Mouse (Mus musculus) MEL (cell line): Measurements from ENCODE around the gene Pi4k2a. TPM values are rescaled to one million over a fixed set of nuclear protein-coding genes. Genes with fewer than 3 reads are reported as not detected.
A peak's percentile ranks its signal among the peaks of the same experiment; 100 is the strongest.

Source experiments
- DNase-seq: peaks from one replicate; pipeline ENCODE4 v3.0.0; 2011; ENCODE audit warnings: low read depth, low spot score
- H3K27ac ChIP-seq: 2 replicates; pipeline ENCODE4 v1.5.1; 2012; ENCODE audit warnings: low read depth, mild to moderate bottlenecking, control low read depth, low read length, moderate library complexity; ENCODE audit not compliant: control insufficient read depth
- H3K27me3 ChIP-seq, 2 experiments: fragments of 150-350 bp in 1 of 2; sonication (generic) in 1 of 2; 2 replicates each; pipeline ENCODE4 v1.6.1; 2012; ENCODE audit warnings: low read length in 2 of 2, mild to moderate bottlenecking in 2 of 2, improper control_type of control experiment in 1 of 2, moderate library complexity in 1 of 2; ENCODE audit not compliant: insufficient read depth in 2 of 2, control insufficient read depth in 1 of 2
- H3K36me3 ChIP-seq, 2 experiments: 2 replicates each; pipeline ENCODE4 v1.6.1; 2012 to 2014; ENCODE audit warnings: low read length in 2 of 2, improper control_type of control experiment in 1 of 2, inconsistent platforms in 1 of 2, mild to moderate bottlenecking in 1 of 2; ENCODE audit not compliant: insufficient read depth in 2 of 2, control insufficient read depth in 1 of 2
- H3K4me1 ChIP-seq, 2 experiments: fragments of 150-350 bp in 1 of 2; sonication (generic) in 1 of 2; 2 replicates each; pipeline ENCODE4 v1.6.1; 2012; ENCODE audit warnings: low read length in 2 of 2, improper control_type of control experiment in 1 of 2, mild to moderate bottlenecking in 1 of 2; ENCODE audit not compliant: insufficient read depth in 2 of 2, control insufficient read depth in 1 of 2
- H3K4me3 ChIP-seq, 2 experiments: fragments of 150-350 bp in 1 of 2; sonication (generic) in 1 of 2; 2 replicates each; pipeline ENCODE4 v1.5.1; 2012; ENCODE audit warnings: low read depth in 2 of 2, low read length in 2 of 2, mild to moderate bottlenecking in 2 of 2, moderate library complexity in 2 of 2, control low read depth in 1 of 2, improper control_type of control experiment in 1 of 2; ENCODE audit not compliant: control insufficient read depth in 1 of 2, insufficient read depth in 1 of 2
- H3K79me2 ChIP-seq: 2 replicates; pipeline ENCODE4 v1.6.1; 2012; ENCODE audit warnings: mild to moderate bottlenecking, low read length, moderate library complexity; ENCODE audit not compliant: control insufficient read depth, poor library complexity, insufficient read depth
- H3K9ac ChIP-seq: 2 replicates; pipeline ENCODE4 v1.6.1; 2012; ENCODE audit warnings: low read depth, mild to moderate bottlenecking, control low read depth, low read length, moderate library complexity; ENCODE audit not compliant: control insufficient read depth, poor library complexity, severe bottlenecking
- H3K9me3 ChIP-seq: fragments of 150-350 bp; sonication (generic); replicated peaks from 2 replicates; pipeline ENCODE4 v1.6.1; 2012; ENCODE audit warnings: mild to moderate bottlenecking, low read length, improper control_type of control experiment, moderate library complexity; ENCODE audit not compliant: insufficient read depth
- CTCF ChIP-seq, 3 experiments: IDR thresholded peaks in 2 of 3; conservative IDR thresholded peaks in 1 of 3; 2 replicates each; pipeline ENCODE4 v1.5.1; 2011 to 2012; ENCODE audit warnings: low read length in 3 of 3, low read depth in 2 of 3, mild to moderate bottlenecking in 2 of 3, improper control_type of control experiment in 1 of 3, inconsistent platforms in 1 of 3, mixed read lengths in 1 of 3, moderate library complexity in 1 of 3; ENCODE audit not compliant: control insufficient read depth in 1 of 3, insufficient read depth in 1 of 3, poor library complexity in 1 of 3, severe bottlenecking in 1 of 3
- E2F4 ChIP-seq: IDR thresholded peaks from 2 replicates; pipeline ENCODE4 v1.6.1; 2011; ENCODE audit warnings: low read depth, low read length, improper control_type of control experiment, borderline replicate concordance
- ELF1 ChIP-seq: IDR thresholded peaks from 2 replicates; pipeline ENCODE4 v1.6.1; 2014; ENCODE audit warnings: low read depth, mild to moderate bottlenecking, inconsistent platforms, low read length, improper control_type of control experiment, moderate library complexity
- HCFC1 ChIP-seq: IDR thresholded peaks from 2 replicates; pipeline ENCODE4 v1.6.1; 2012; ENCODE audit warnings: low read depth, mild to moderate bottlenecking, inconsistent platforms, low read length, improper control_type of control experiment, moderate library complexity
- MEF2A ChIP-seq: IDR thresholded peaks from 2 replicates; pipeline ENCODE4 v1.6.1; 2014; ENCODE audit warnings: low read depth, mild to moderate bottlenecking, inconsistent platforms, low read length, improper control_type of control experiment; ENCODE audit not compliant: poor library complexity, insufficient replicate concordance, severe bottlenecking; ENCODE audit errors: extremely low read depth
- MYB ChIP-seq: IDR thresholded peaks from 2 replicates; pipeline ENCODE4 v1.6.1; 2011; ENCODE audit warnings: mild to moderate bottlenecking, low read depth, low read length, improper control_type of control experiment
- MYC ChIP-seq: IDR thresholded peaks from 2 replicates; pipeline ENCODE4 v1.6.1; 2011; ENCODE audit warnings: low read depth, mild to moderate bottlenecking, low read length, improper control_type of control experiment, moderate library complexity
- POLR2AphosphoS2 ChIP-seq: IDR thresholded peaks from 2 replicates; pipeline ENCODE4 v1.6.1; 2011; ENCODE audit warnings: low read length, improper control_type of control experiment
- RAD21 ChIP-seq: IDR thresholded peaks from 2 replicates; pipeline ENCODE4 v1.6.1; 2011; ENCODE audit warnings: mild to moderate bottlenecking, low read depth, low read length, improper control_type of control experiment
- RCOR1 ChIP-seq: IDR thresholded peaks from 2 replicates; pipeline ENCODE4 v1.6.1; 2012; ENCODE audit warnings: low read depth, mild to moderate bottlenecking, inconsistent platforms, low read length, improper control_type of control experiment
- SMC3 ChIP-seq: IDR thresholded peaks from 2 replicates; pipeline ENCODE4 v1.6.1; 2011; ENCODE audit warnings: low read depth, low read length, improper control_type of control experiment
- UBTF ChIP-seq: IDR thresholded peaks from 2 replicates; pipeline ENCODE4 v1.6.1; 2012; ENCODE audit warnings: low read depth, mild to moderate bottlenecking, inconsistent platforms, low read length, improper control_type of control experiment, moderate library complexity, borderline replicate concordance; ENCODE audit not compliant: insufficient read depth
- USF2 ChIP-seq, 2 experiments: IDR thresholded peaks; 2 replicates each; pipeline ENCODE4 v1.6.1; 2011 to 2012; ENCODE audit warnings: improper control_type of control experiment in 2 of 2, low read length in 2 of 2, borderline replicate concordance in 1 of 2, inconsistent platforms in 1 of 2, low read depth in 1 of 2, mild to moderate bottlenecking in 1 of 2; ENCODE audit not compliant: insufficient read depth in 1 of 2
- ZC3H11A ChIP-seq: IDR thresholded peaks from 2 replicates; pipeline ENCODE4 v1.6.1; 2012; ENCODE audit warnings: low read depth, mild to moderate bottlenecking, inconsistent platforms, low read length, improper control_type of control experiment
- ZMIZ1 ChIP-seq: IDR thresholded peaks from 2 replicates; pipeline ENCODE4 v1.6.1; 2012; ENCODE audit warnings: low read depth, mild to moderate bottlenecking, inconsistent platforms, low read length, improper control_type of control experiment, moderate library complexity
- polyA plus RNA-seq, 2 experiments: library from polyadenylated mRNA; stranded (reverse) in 1 of 2; unstranded in 1 of 2; fragments of >175 nt in 1 of 2; fragments of >200 nt in 1 of 2; gene quantifications; 2 replicates each; pipeline versions ENCODE4 v1.2.1 to v1.2.4; 2012; ENCODE audit warnings: low replicate concordance in 2 of 2, low read depth in 1 of 2; ENCODE audit not compliant: insufficient read length in 2 of 2, insufficient read depth in 1 of 2, missing spikeins in 1 of 2
- total RNA-seq: library from RNA; depleted of rRNA; stranded (reverse); fragments of 300-350 nt; gene quantifications from 2 replicates; pipeline ENCODE4 v1.2.3, GENCODE M21; 2012

Gene Pi4k2a
- total and polyA plus RNA-seq, 3 experiments, result 10.2 to 30.3 TPM; not detected in 1

DNA sequence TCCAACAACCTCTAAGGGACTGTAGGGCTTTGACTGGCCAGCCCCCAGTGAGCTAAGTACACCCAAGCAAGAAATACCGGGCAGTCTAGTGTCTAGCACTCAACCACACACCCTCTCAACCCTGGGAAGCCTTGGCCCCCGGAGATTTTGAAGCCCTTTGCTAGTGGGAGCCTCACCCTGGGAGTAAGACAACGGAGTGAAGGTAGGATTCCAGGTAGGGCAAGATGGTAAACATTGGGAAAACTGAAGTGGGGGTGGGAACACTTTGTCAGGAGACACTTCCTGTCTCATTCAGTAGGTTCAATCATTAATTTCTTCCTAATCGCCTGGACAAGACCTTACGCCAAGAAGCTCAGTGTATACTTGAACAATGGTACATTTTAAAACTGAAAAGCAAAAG is 36.8 kb downstream of the Pi4k2a start:
- Histone ChIP-seq H3K9ac (no peak overlapping the region), H3K79me2 (peaks cover 6% of the 10 kb centered on the region), H3K4me3 (no peak overlapping the region), H3K9me3 (no peaks in the 10 kb centered on the region), H3K27me3 (no peaks in the 10 kb centered on the region), H3K36me3 (peaks cover 0 to 47% of the 10 kb centered on the region in 2 experiments; a peak in 2 of 4 replicates), H3K27ac (no peak overlapping the region), H3K4me1 (peaks cover 20 to 48% of the 10 kb centered on the region in 2 experiments)
- no peak for DNase-seq
- TF ChIP-seq ZMIZ1 (no peak), UBTF (no peak), RAD21 (no peak), POLR2AphosphoS2 (no peak), MEF2A (no peak), ELF1 (no peak), ZC3H11A (no peak), RCOR1 (no peak), HCFC1 (no peak), E2F4 (no peak), MYB (no peak), USF2 (IDR thresholded peaks at IDR 0.05; ENCODE audit: borderline replicate concordance in 1 of 2, insufficient read depth in 1 of 2, low read depth in 1 of 2, low read length in 2 of 2) (no peak), CTCF (IDR thresholded peaks at IDR 0.05 in 2 of 3, conservative IDR thresholded peaks at IDR 0.05 in 1 of 3; ENCODE audit: control insufficient read depth in 1 of 3, insufficient read depth in 1 of 3, low read depth in 2 of 3, low read length in 3 of 3, poor library complexity in 1 of 3, severe bottlenecking in 1 of 3) (no peak), MYC (no peak)

DNA sequence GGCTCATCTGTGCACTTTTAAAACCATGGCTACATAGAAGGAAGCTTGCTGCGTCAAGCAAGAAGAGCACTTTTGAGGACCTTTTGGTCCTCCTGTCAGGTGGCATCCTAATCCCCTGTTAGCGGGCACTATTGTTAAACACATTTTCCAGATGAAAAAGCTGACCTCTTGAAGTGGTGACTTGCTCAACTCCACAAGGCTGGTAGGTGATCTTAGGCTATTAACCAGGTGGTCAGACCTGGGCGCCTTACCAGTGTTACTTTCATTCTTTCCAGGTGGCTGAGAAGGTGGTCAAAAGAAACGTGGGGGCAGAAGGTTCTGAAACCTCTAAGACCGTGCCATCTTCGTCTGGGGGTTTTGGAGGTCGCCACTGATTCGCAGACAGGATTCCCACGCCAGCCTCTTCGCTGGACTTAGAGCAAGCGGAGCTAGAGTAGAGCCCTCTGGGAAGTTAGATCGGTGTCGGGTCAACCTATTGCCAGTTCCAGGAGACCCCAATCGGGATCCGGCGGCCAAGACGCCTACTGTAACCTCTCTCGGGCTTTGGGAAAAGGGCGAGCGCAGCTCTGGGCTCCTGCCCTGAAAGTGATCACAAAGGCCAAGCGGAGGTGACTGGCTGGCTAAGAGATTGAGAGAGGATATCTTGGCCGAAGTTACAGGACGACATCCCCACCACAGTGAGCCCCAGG is 37.9 kb downstream of the Pi4k2a start:
- H3K4me1 ChIP-seq, result peaks cover 20 to 48% of the 10 kb centered on the region in 2 experiments
- H3K9ac ChIP-seq, result peak overlapping the region; percentile 82
- H3K27me3 ChIP-seq, result no peaks in the 10 kb centered on the region
- peak overlapping the region; percentile 67 for H3K27ac ChIP-seq
- TF ChIP-seq RAD21, result no peak
- no peak for TF ChIP-seq SMC3
- peaks cover 0 to 47% of the 10 kb centered on the region in 2 experiments; a peak in 2 of 4 replicates for H3K36me3 ChIP-seq
- H3K79me2 ChIP-seq, result peaks cover 6% of the 10 kb centered on the region
- no peaks in the 10 kb centered on the region for H3K9me3 ChIP-seq
- no peak for DNase-seq
- H3K4me3 ChIP-seq, result peak overlapping the region; percentile 78 to 86
